Mouse (Mus musculus): ENCODE data around the gene Wnt2. TPM values are rescaled to one million over a fixed set of nuclear protein-coding genes. Genes with fewer than 3 reads are reported as not detected.

The Wnt2 gene
- total and polyA plus RNA-seq, 3 experiments = not detected

- no peak for DNase-seq (ENCODE audit: low read depth, low spot score)
- TF ChIP-seq NELFE (IDR thresholded peaks at IDR 0.05; ENCODE audit: low read depth, low read length) = no peak
- no peak for TF ChIP-seq BHLHE40 (IDR thresholded peaks at IDR 0.05; ENCODE audit: borderline replicate concordance, low read depth, low read length)
- no peak for TF ChIP-seq KAT2A (conservative IDR thresholded peaks at IDR 0.05; ENCODE audit: low read depth, low read length)
- TF ChIP-seq TBP (IDR thresholded peaks at IDR 0.05; ENCODE audit: low read depth, low read length) = no peak
- TF ChIP-seq ZMIZ1 (IDR thresholded peaks at IDR 0.05; ENCODE audit: low read depth, low read length) = no peak
- no peak for TF ChIP-seq TAL1 (IDR thresholded peaks at IDR 0.05; ENCODE audit: low read length)
- no peak for TF ChIP-seq ZNF384 (IDR thresholded peaks at IDR 0.05; ENCODE audit: low read depth, low read length)
- no peak for TF ChIP-seq RCOR1 (IDR thresholded peaks at IDR 0.05; ENCODE audit: low read depth, low read length)
- no peak for TF ChIP-seq EP300 (IDR thresholded peaks at IDR 0.05; ENCODE audit: low read depth in 1 of 2, low read length in 2 of 2)
- TF ChIP-seq MYC (IDR thresholded peaks at IDR 0.05; ENCODE audit: low read depth, low read length) = no peak
- TF ChIP-seq MAZ (IDR thresholded peaks at IDR 0.05; ENCODE audit: low read depth, low read length) = no peak
- no peak for TF ChIP-seq GABPA (IDR thresholded peaks at IDR 0.05; ENCODE audit: low read depth, low read length)
- no peak for TF ChIP-seq ZC3H11A (IDR thresholded peaks at IDR 0.05; ENCODE audit: low read depth, low read length)
- H3K4me3 ChIP-seq (ENCODE audit: control insufficient read depth in 1 of 2, insufficient read depth in 1 of 2, low read depth in 2 of 2, low read length in 2 of 2) = no peak overlapping the region
These were observed 6.1 kb downstream of the Wnt2 start for GRCm38 (mm10) chr6:18024133-18024794.

GRCm38 (mm10) chr6:18013346-18013745 is 17.0 kb downstream of the Wnt2 start:
- H3K4me1 ChIP-seq (ENCODE audit: control insufficient read depth in 1 of 2, insufficient read depth in 2 of 2, low read length in 2 of 2) = no peaks in the 10 kb centered on the region
- no peak overlapping the region for H3K4me3 ChIP-seq (ENCODE audit: control insufficient read depth in 1 of 2, insufficient read depth in 1 of 2, low read depth in 2 of 2, low read length in 2 of 2)
- H3K9ac ChIP-seq (ENCODE audit: control insufficient read depth, low read depth, low read length, poor library complexity, severe bottlenecking) = no peak overlapping the region
- H3K27ac ChIP-seq (ENCODE audit: control insufficient read depth, low read depth, low read length) = no peak overlapping the region
- H3K27me3 ChIP-seq (ENCODE audit: control insufficient read depth in 1 of 2, insufficient read depth in 2 of 2, low read length in 2 of 2) = no peaks in the 10 kb centered on the region
- H3K79me2 ChIP-seq (ENCODE audit: control insufficient read depth, insufficient read depth, low read length, poor library complexity) = no peaks in the 10 kb centered on the region
- no peaks in the 10 kb centered on the region for H3K36me3 ChIP-seq (ENCODE audit: control insufficient read depth in 1 of 2, insufficient read depth in 2 of 2, low read length in 2 of 2)
- DNase-seq (ENCODE audit: low read depth, low spot score) = no peak
- no peaks in the 10 kb centered on the region for H3K9me3 ChIP-seq (replicated peaks; ENCODE audit: insufficient read depth, low read length)
- TF ChIP-seq CHD1 (IDR thresholded peaks at IDR 0.05; ENCODE audit: low read depth, low read length) (no peak), TAL1 (IDR thresholded peaks at IDR 0.05; ENCODE audit: low read length) (no peak), GABPA (IDR thresholded peaks at IDR 0.05; ENCODE audit: low read depth, low read length) (no peak), ZMIZ1 (IDR thresholded peaks at IDR 0.05; ENCODE audit: low read depth, low read length) (no peak), RCOR1 (IDR thresholded peaks at IDR 0.05; ENCODE audit: low read depth, low read length) (no peak), ETS1 (IDR thresholded peaks at IDR 0.05; ENCODE audit: low read depth, low read length) (no peak), MEF2A (IDR thresholded peaks at IDR 0.05; ENCODE audit: extremely low read depth, insufficient replicate concordance, low read depth, low read length, poor library complexity, severe bottlenecking) (no peak), MAZ (IDR thresholded peaks at IDR 0.05; ENCODE audit: low read depth, low read length) (no peak), ZNF384 (IDR thresholded peaks at IDR 0.05; ENCODE audit: low read depth, low read length) (no peak), SIN3A (IDR thresholded peaks at IDR 0.05; ENCODE audit: low read length) (no peak), GATA1 (IDR thresholded peaks at IDR 0.05; ENCODE audit: low read depth, low read length) (no peak)

More at GRCm38 (mm10) chr6:18024133-18024794, 6.1 kb downstream of the Wnt2 start:
- no peaks in the 10 kb centered on the region for H3K36me3 ChIP-seq (ENCODE audit: control insufficient read depth in 1 of 2, insufficient read depth in 2 of 2, low read length in 2 of 2)
- no peaks in the 10 kb centered on the region for H3K4me1 ChIP-seq (ENCODE audit: control insufficient read depth in 1 of 2, insufficient read depth in 2 of 2, low read length in 2 of 2)
- H3K9ac ChIP-seq (ENCODE audit: control insufficient read depth, low read depth, low read length, poor library complexity, severe bottlenecking) = no peak overlapping the region
- no peak overlapping the region for H3K27ac ChIP-seq (ENCODE audit: control insufficient read depth, low read depth, low read length)
- no peaks in the 10 kb centered on the region for H3K9me3 ChIP-seq (replicated peaks; ENCODE audit: insufficient read depth, low read length)
- H3K79me2 ChIP-seq (ENCODE audit: control insufficient read depth, insufficient read depth, low read length, poor library complexity) = no peaks in the 10 kb centered on the region
- peaks cover 0 to 2% of the 10 kb centered on the region in 2 experiments; a peak in 2 of 4 replicates for H3K27me3 ChIP-seq (ENCODE audit: control insufficient read depth in 1 of 2, insufficient read depth in 2 of 2, low read length in 2 of 2)
